Mouse (Mus musculus) lung, embryonic 15.5 days (tissue): ENCODE results near the gene 4430402I18Rik. TPM values are rescaled to one million over a fixed set of nuclear protein-coding genes. Genes with fewer than 3 reads are reported as not detected.

Experiments used
- ATAC-seq: fragments of 200-750 bp; cut with Nextera tagmentation; 2 replicates; pipeline ENCODE4 v1.8.0; 2017; ENCODE audit warnings: moderate number of reproducible peaks, borderline replicate concordance; ENCODE audit not compliant: low FRiP score, low TSS enrichment; ENCODE audit errors: extremely low read depth
- H3K27ac ChIP-seq: fragments of 300-500 bp; sonication (generic); 2 replicates; pipeline ENCODE4 v1.5.1; 2015; ENCODE audit warnings: moderate library complexity, mild to moderate bottlenecking, inconsistent platforms
- H3K27me3 ChIP-seq: fragments of 300-500 bp; sonication (generic); 2 replicates; pipeline ENCODE4 v1.6.1; 2015; ENCODE audit warnings: inconsistent platforms
- H3K36me3 ChIP-seq: fragments of 300-500 bp; sonication (generic); 2 replicates; pipeline ENCODE4 v1.6.1; 2015; ENCODE audit warnings: inconsistent platforms
- H3K4me1 ChIP-seq: fragments of 300-500 bp; sonication (generic); 2 replicates; pipeline ENCODE4 v1.6.1; 2015; ENCODE audit warnings: inconsistent platforms
- H3K4me2 ChIP-seq: fragments of 300-500 bp; sonication (generic); 2 replicates; pipeline ENCODE4 v1.6.1; 2015; ENCODE audit warnings: inconsistent platforms, mild to moderate bottlenecking, moderate library complexity
- H3K4me3 ChIP-seq: fragments of 300-500 bp; sonication (generic); 2 replicates; pipeline ENCODE4 v1.5.1; 2015; ENCODE audit warnings: mild to moderate bottlenecking, inconsistent platforms
- H3K9ac ChIP-seq: fragments of 300-500 bp; sonication (generic); 2 replicates; pipeline ENCODE4 v1.6.1; 2015; ENCODE audit warnings: inconsistent platforms
- H3K9me3 ChIP-seq: fragments of 300-500 bp; sonication (generic); 2 replicates; pipeline ENCODE4 v1.6.1; 2016; ENCODE audit warnings: inconsistent platforms
- WGBS: fragments of 180-500 bp; shearing (Covaris S2); methylation state at CpG from one replicate; pipeline ENCODE4 v1.1.7; 2015; 5-methylcytosine and 5-hydroxymethylcytosine counted together
- polyA plus RNA-seq: library from polyadenylated mRNA; unstranded; fragments of >200 nt; fragmentation: Nextera tagmentation; extraction: Ambion mirVana; gene quantifications from 2 replicates; pipeline ENCODE4 v1.2.1, GENCODE M21; 2015

Gene 4430402I18Rik
- polyA plus RNA-seq, 1 experiment from 2014 or later: 3.2 TPM

- Histone ChIP-seq H3K27ac (no peak overlapping the region), H3K27me3 (no peaks in the 10 kb centered on the region), H3K9ac (no peak overlapping the region), H3K4me1 (no peaks in the 10 kb centered on the region), H3K4me3 (no peak overlapping the region), H3K36me3 (no peaks in the 10 kb centered on the region), H3K9me3 (no peaks in the 10 kb centered on the region), H3K4me2 (no peak overlapping the region)
- ATAC-seq: no peak
- 87% methylated on average over 3 of the region's 3 CpGs for WGBS
These were observed 115.6 kb downstream of the 4430402I18Rik start for GRCm38 (mm10) chr19:28852001-28852400.

GRCm38 (mm10) chr19:28850510-28850909 is 117.1 kb downstream of the 4430402I18Rik start:
- H3K4me1 ChIP-seq: no peaks in the 10 kb centered on the region
- 55% methylated on average over 3 of the region's 3 CpGs for WGBS
- H3K4me2 ChIP-seq: no peak overlapping the region
- no peaks in the 10 kb centered on the region for H3K27me3 ChIP-seq
- no peaks in the 10 kb centered on the region for H3K9me3 ChIP-seq
- no peak overlapping the region for H3K9ac ChIP-seq
- H3K36me3 ChIP-seq: no peaks in the 10 kb centered on the region
- ATAC-seq: peak; percentile 70; the same call in 1 of the 2 replicates
- H3K27ac ChIP-seq: peak overlapping the region; percentile 59; the same call in 1 of the 2 replicates
- H3K4me3 ChIP-seq: no peak overlapping the region

GRCm38 (mm10) chr19:28844946-28845710 is 122.5 kb downstream of the 4430402I18Rik start:
- Histone ChIP-seq H3K9ac (no peak overlapping the region), H3K4me2 (no peak overlapping the region), H3K27ac (no peak overlapping the region), H3K36me3 (no peaks in the 10 kb centered on the region), H3K27me3 (no peaks in the 10 kb centered on the region), H3K9me3 (no peaks in the 10 kb centered on the region), H3K4me3 (no peak overlapping the region), H3K4me1 (no peaks in the 10 kb centered on the region)
- 38% methylated on average over 8 of the region's 8 CpGs for WGBS
- ATAC-seq: no peak

Other genes with a start within 250 kb of the 4430402I18Rik start
- gene Slc1a1, start 132.8 kb downstream of the 4430402I18Rik start, polyA plus RNA-seq: 4.4 and 5.1 TPM in 2 replicates
- gene Plpp6, start 3.8 kb downstream of the 4430402I18Rik start, polyA plus RNA-seq: 7.0 TPM in 2 replicates
- 32.9 and 36.0 TPM in 2 replicates for gene Cdc37l1, start 22.6 kb upstream of the 4430402I18Rik start, polyA plus RNA-seq
- 71.4 and 80.3 TPM in 2 replicates for gene Ak3, start 80.2 kb upstream of the 4430402I18Rik start, polyA plus RNA-seq
- 51.4 and 51.5 TPM in 2 replicates for gene Rcl1, start 133.6 kb upstream of the 4430402I18Rik start, polyA plus RNA-seq